Mouse (Mus musculus): Measurements from ENCODE around the gene Kcnq1.

DNA sequence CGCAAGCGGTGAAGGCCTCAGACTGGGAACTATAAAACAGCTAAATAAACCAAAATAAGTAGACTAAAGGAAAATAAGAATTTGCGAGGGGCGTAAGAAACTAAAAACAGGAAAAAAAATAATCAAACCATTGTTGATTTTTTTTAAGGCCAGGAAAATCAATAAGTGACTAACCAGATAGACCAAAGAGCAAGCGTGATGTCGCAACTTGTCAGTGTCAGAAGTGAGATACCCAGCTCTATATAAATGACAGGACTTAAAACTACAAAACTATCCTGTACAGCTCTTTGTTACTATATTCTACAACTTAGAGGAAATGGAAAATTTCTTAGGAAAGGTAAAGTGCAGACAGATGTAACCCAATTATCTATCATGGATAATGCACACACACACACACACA lies 97.7 kb downstream of the Kcnq1 start:
- TF ChIP-seq POLR2A (IDR thresholded peaks at IDR 0.05; ENCODE audit: borderline replicate concordance, insufficient read depth, low read length): no peak
- TF ChIP-seq CTCF (IDR thresholded peaks at IDR 0.05; ENCODE audit: borderline replicate concordance, insufficient read depth, low read depth, low read length): no peak
